Mouse (Mus musculus): ENCODE data around the gene Cacng2. TPM values are rescaled to one million over a fixed set of nuclear protein-coding genes. Genes with fewer than 3 reads are reported as not detected.
A peak's percentile ranks its signal among the peaks of the same experiment; 100 is the strongest.
"Not testable (repeated sequence)": the region's sequence is repeated elsewhere in the genome, so short reads cannot be mapped to it uniquely, and the experiment has no call there.

Cacng2 gene
- total RNA-seq, 2 experiments from 2014 or later = not detected

DNA sequence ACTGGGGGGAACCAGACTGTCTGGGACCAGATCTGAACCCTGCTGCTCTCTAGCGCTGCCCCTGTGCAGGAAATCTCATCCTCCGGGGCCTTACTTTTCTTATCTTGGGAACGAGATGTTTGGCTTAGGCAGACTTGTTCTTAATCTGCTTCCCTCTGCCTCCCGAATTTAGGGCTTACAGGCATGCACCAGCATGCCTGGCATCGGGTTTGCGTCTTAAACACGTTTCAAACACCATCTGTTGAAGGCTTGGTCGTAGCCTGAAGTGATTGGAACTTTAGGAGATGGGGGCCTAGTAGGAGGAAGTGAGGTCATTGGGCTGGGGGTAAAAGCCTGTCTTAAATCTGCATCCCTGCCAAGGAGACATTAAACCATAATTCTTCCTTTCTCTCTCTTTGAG lies 89.9 kb downstream of the Cacng2 start:
- DNase-seq = no peak
- intact Hi-C loops (cut with DNase I) = no loop called here

DNA sequence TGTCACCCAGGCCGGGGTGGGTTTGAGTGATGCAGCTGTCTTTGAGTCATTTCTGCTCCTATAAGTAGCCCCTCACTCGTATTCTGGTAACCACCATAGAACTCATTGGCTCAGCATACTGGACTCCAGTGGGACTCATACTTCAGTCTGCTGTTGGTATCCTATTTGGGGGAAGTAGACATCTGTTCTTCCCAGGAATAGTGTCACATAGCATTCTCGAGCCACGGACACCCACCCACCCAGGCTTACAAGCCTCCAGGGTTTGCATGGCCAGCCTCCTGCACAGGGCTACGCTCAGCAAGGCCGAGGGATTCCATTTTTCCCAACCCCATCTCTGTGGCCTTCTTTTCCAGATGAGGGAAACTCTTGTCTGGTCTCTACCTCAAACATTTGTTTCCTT lies 93.3 kb downstream of the Cacng2 start:
- intact Hi-C loops (cut with DNase I) = no loop called here
- DNase-seq = no peak

DNA sequence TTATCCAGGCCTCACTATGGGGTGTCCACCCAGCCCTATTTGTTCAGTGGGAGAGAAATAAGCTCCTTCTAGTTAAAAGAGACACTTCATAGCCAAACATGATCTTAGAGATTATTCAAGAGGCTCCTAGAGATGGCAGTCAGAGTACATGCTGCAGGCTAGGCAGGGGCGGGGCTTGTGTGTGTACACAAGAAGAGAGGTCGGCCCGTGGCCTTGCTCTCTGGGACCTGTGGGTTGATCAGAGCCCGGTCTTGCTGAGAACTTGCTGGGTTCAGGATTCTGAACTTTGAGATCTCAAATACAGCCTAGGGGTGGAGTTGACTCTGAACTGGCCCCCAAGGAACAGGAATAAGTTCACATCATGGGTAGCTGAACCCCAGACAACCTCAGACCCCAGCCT lies 95.6 kb downstream of the Cacng2 start:
- intact Hi-C loops (cut with DNase I) = no loop called here
- no peak for DNase-seq

DNA sequence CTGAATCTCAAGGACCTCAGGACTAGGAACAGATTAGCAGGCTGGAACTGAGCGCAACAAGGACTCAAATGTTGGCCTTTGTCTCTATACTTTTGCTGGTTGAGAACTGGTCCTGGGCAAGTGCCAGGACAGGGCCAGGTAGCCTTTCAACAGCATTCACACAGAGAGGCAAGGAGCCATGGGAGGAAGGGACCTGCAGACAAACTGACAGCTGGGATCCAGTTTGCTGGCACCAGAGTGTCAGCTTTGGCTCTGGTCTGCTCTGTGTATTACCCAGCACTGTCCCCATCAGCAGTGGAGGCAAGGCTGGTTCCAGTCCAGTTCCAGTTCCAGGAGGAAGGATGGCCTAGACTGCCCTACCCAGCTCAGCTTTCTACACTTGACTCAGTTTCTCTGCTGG lies 105.8 kb downstream of the Cacng2 start:
- DNase-seq = no peak
- intact Hi-C loops (cut with DNase I) = no loop called here

DNA sequence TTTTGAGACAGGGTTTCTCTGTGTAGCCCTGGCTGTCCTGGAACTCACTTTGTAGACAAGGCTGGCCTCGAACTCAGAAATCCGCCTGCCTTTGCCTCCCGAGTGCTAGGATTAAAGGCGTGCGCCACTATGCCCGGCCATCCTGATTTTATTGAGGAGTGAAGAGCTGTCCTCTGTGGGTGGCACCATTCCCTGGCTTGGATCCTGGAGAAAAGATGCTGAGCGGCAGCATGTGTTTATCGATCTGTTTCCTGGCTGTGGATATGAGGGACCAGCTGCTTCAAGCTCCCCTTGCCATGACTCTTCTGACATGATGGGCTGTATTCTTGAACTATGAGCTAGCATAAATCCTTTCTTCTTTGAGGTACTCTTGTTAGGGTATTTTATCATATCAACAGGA lies 111.6 kb downstream of the Cacng2 start:
- intact Hi-C loops (cut with DNase I); DNase-seq: not testable (repeated sequence)

DNA sequence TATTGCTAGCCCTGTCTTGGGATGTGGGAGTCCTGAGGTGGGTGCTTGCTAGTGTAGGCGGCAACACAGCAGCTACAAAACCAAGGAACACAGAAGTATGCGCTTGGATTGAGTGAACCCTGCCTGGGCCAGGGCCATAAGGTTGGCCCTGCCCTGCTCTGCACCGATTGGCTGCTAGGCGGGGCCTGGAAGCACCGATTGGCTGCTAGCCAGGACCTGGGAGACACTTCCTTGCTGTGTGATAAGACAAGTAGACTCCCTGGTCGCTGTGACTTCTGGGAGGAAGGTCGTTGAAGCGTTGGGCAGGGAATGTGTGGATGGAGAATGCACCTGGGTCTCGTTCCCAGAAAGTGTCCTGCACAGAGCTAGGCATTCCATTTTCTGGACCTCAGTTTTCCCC lies 115.9 kb downstream of the Cacng2 start:
- intact Hi-C loops (cut with DNase I) = no loop called here
- DNase-seq = peak in 1 of 2 experiments; percentile 3

DNA sequence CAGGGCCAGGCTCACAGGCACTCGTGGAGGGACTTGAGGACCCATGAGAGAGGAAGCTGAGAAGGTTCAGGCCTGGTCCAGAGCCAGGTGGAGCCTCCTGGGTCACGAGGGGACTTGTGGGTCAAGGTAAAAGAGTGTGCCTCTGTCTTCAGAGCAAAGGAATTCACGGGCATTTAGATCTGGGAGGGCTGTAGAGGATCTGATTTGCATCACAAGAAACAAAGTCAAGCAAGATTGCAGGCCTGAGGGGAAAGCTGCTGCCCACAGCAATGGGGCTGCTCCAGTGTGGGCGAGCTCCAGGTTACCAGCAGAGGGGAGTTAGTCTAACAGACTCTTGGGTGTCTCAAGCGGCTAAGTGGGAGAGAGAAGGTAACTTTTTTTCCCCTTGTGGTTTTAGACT lies 118.4 kb downstream of the Cacng2 start:
- DNase-seq = no peak
- intact Hi-C loops (cut with DNase I) = no loop called here

DNA sequence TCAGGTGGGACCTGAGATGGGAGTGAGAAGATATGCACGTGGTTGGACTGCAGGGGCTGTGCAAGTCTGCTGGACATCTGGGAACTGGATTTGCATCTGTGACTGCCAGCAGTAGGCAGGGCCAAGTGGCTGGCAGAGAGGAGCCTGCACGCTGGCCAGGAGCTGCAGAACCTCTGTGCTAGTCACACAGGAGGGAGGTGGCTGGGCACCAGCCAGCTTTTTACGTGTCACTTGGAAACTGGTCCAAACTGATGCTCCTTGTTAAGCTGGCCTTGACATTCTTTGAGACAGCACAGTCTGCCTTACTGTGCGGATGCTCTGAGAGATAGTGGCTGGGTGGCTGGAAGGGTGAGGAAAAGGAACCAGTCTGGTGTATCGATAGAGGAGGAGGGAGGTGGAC lies 131.3 kb downstream of the Cacng2 start:
- intact Hi-C loops (cut with DNase I) = no loop called here
- DNase-seq = no peak

DNA sequence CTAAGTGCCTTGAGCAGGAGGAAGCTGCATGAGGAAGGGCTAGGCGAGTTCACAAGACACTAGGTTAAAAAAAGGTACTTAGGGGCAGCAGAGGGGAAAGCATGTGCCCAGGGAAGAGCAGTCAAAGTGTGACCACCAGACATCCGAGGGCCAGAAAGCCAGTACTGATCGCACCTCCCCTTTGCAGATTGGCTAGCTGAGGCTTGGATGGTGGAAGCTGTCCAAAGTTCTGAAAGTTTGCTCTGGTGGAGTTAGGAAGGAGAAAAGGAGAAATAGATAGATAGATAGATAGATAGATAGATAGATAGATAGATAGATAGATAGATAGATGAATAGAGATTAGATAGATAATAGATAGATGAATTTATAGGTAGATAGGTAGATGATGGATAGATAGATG lies 136.4 kb downstream of the Cacng2 start:
- DNase-seq = no peak
- intact Hi-C loops (cut with DNase I) = no loop called here

DNA sequence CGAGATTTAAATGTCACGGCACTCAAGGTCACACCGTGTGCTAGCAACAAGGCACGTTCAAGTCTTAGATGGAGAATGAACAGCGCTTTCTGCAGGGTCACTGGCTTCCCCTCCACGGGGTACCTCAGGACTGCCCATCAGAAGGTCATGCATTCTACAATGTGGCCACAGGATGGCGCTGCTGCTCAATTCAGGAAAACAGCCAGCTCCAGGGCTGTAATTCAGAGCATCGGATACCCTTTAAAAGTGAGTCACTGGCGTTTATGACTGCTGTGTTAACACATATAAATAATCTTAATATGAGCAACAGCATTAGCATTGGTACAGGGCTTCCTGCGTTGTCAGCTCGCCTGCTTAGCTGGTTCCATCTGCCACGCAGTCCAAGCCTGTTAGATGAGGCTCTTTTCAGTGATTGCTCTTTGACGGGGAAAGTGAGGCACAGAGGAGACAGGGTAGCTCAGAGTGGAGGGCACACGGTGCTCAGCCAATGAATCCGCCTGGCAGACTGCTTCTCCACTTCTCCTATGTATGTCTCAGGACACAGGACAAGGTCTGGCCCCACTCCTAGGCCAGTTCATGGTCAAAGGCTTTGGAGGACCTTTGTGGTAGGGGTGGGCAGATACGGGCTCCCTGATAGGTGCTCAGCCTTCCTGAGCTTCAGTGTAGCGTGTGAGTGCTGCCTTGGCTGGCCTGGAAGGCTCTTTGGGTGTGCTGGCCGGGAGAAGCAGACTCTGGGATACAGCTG lies 137.5 kb downstream of the Cacng2 start:
- intact Hi-C loops (cut with DNase I) = no loop called here
- peak; percentile 12 to 67 for DNase-seq

DNA sequence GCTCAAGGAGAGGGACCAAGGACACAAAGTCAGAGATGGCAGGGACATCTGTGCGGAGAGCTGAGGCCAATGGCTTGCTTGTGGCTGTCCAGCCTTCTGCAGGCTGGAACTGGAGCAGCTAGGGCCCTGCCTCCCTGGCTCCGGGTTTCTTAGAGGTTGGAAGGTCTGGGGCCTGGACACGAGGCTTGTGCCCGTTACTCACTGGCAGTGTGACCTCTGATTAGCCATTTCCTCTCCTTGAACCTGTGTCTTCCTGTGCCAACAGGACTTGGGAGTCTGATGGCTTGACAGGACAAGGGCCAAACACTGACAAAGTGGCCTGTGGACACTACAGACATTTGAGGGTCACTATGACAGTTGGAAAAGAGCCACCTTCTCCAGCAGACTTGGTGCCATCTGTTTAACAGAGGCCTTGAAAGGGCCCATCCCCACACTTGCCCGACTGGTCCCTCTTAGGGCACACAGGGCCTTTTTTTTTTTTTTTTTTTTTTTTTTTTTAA lies 138.6 kb downstream of the Cacng2 start:
- intact Hi-C loops (cut with DNase I) = no loop called here

DNA sequence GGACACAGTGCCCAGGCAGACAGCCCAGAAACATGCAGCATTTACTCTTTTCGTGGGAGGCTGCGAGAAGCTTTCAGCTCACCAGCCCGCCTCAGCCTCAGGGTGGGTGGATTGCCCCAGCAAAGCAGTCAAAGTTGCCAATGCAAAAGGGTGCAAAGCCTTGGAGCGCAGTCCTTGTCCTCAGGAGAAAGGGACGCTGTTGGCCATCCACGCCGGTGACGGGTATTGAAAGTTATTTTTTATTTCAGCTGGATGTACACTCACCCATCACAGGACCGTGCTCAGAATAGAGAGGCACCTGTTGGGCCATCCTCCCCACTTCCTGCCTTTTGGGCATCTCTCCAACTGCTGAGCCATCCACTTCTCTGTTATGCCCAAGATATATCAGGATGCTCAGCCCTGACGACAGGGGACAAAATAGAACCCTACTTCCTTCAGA lies 140.4 kb downstream of the Cacng2 start:
- DNase-seq = no peak
- intact Hi-C loops (cut with DNase I) = no loop called here

More for the DNA sequence above, 138.6 kb downstream of the Cacng2 start:
- no peak for DNase-seq

DNA sequence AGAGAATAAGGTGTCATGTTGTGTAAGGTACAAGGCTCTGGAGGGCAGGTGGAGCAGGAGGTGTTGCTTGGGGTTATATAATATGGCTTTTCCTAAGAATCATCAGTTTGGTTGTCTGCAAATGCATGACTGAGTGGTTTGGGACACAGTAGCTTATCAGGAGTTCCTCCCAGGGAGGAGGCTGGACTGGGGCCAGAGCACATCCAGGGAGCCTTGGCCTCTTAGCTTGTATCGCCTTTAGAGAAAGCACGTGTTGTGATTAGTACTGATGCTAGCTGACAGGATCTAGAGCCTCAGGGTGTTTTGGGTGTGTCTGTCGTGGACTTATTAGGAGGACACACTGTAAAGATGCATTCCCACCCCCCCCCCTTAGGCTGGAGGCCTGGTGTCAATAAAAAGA lies 142.2 kb downstream of the Cacng2 start:
- intact Hi-C loops (cut with DNase I) = no loop called here
- no peak for DNase-seq

DNA sequence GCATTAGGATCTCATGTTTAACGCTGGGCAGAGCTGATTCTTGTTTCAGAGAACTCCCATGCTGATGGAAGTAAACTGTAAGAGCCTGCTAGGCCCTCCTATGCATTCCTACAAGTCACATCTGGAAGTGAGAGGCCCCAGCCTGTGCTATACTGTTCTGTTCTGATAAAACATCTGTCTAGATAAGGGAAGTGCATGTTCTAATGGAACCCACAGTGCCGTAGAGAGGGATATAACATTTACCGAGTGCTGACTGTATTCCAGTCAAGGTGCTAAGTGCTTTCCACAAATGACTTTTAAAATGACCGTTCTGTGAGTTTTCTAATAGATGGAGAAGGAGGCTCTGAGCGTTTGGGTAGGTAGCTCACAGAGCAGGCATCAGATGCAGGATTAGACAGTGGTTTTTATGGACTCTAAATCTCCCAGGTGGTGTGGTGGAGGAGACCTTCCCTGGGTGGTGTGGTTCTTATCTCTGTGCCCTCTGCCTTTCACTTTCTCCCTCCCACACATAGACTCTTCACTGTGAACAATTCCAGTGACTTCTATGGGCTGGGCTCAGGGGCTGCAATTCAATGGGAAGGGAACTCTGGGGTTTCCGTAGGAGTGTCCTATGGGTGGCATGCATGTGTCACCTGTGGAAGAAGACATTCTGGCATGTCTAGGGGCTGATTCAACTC lies 145.5 kb downstream of the Cacng2 start:
- DNase-seq = no peak
- intact Hi-C loops (cut with DNase I) = loop anchor here (5.0 kb wide), 1 partner anchor 198 kb away; the partner anchor contains the start of gene Ift27

DNA sequence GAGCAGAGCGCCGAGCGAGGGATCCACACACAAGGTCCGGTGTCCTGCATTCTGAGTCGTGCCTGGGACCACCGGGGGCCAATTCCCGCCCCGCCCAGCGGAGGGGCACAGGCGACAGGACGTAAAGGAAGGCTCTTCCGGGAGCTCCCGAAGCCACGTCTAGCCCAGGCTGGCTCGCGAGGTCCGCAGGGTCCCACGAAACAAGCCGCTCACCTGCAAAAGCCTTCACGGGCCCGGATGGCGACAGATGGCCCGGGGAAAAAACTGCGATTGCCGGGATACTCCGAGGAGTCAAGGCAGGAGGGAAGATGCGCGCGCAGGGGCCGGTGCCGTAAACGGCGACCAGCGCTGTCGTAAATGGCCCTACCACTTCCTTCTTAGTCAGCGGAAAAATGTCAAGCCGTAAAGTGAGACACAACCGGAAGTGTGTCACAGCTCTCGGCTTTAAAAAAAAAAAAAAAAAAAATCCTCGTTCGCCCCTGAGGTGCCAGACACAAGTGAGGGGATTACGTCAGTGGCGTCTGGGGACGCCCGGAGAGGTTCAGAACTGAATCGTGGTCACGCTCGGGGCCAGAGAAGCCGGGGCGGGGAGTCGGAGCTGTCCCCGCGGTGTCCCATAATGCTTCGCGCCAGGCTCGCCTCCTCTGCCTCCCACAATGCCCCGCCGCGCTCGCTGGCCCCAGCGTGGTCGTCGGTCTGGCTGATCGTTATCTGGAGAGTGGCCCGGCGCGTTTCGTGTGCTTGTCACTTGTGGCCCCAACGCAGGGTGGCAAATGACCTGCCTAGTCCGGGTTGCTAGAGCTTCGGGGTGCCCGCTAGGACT lies 149.1 kb downstream of the Cacng2 start, which contains the start of gene Eif3d:
Gene Eif3d (minus strand): TSS at position 344 of the 823 bp plus-strand sequence.
- intact Hi-C loops (cut with DNase I) = loop anchor here (5.0 kb wide), 1 partner anchor 202 kb away; the partner anchor contains the start of gene Ift27
- DNase-seq = peak; percentile 98 to 99

DNA sequence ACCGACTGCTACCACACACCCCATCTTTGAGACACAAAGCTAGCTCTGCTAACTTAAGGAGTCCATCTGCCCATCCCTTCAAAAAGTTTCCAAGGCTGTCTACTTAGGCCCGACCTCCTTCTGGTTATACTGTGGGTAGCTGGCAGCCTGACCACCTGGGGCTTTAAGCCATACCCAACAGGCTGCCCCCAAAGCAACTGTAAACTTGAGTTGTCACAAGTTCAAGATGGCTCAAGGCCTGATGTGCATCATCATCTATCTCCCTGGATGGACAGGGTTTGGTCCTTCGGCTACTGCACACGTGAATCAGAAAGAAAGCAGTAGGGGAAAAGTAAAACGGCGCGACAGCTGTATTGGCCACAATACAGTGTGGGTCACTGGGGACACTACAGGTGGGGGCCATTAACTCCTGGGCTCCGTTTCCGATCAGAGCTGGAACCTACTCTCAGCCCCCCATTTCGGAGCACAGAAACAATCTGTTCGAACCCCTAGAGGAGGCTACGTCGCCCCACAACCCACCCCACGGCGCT lies 149.8 kb downstream of the Cacng2 start:
- intact Hi-C loops (cut with DNase I) = loop anchor here (5.0 kb wide), 2 partner anchors 38 to 202 kb away; partner anchors contain the start of gene Ift27
- DNase-seq = no peak

DNA sequence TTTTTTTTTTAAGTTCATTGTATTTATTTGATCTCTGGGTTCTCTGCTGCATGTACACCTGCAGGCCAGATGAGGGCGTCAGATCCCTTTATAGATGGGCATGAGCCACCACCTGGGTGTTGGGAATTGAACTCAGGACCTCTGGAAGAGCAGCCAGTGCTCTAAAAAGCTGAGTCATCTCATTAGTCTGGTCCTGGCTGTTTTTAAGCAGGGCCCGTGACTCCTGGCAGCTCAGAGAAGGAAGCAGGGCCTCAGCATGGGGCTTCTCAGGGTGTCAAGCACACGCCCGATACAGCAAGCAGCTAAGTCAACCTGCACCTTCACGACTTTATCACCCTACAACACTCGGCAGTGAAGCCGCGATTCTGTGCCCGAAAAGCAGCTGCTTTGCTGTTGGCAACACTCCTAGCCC lies 154.7 kb downstream of the Cacng2 start:
- no peak for DNase-seq
- intact Hi-C loops (cut with DNase I) = loop anchor here (5.0 kb wide), 1 partner anchor 33 kb away; no protein-coding TSS in a partner anchor

DNA sequence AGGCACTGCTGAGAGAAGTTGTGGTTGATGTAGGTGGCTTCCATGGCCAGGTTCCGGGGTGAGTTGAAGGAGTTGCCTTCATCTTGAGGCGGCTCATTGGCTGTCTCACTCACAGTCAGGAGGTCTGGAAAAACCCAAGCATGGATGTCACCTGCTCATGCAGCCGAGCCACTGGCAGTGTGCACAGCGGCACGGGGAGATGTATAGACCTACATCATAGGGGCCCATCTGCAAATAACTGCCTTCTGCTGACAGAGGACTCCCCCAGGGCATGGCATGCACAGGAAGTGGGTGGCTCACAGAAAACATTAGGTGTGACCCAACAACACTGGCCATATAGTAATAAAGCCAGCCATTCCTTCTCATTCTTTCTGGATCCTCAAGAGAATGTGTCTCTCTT lies 157.4 kb downstream of the Cacng2 start:
- intact Hi-C loops (cut with DNase I) = no loop called here
- DNase-seq = no peak

DNA sequence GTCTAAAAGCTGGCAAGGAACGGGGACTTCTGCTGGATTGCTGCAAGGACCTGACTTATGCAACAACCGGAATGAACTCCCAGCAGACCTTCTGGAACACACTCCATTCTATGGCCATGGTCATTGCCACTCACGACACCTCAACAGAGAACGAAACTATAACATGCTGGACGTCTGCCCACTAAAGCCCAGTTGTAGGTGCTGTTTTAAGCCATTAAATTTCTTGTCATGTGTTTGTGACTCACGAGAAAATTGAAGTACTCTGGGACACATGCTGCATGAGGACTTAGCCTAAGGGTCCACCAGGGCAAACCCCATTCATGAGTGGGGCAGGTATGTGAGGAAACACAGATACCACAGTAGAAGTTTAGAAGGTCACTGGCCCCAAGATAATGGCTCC lies 159.1 kb downstream of the Cacng2 start:
- DNase-seq = no peak
- intact Hi-C loops (cut with DNase I) = no loop called here

DNA sequence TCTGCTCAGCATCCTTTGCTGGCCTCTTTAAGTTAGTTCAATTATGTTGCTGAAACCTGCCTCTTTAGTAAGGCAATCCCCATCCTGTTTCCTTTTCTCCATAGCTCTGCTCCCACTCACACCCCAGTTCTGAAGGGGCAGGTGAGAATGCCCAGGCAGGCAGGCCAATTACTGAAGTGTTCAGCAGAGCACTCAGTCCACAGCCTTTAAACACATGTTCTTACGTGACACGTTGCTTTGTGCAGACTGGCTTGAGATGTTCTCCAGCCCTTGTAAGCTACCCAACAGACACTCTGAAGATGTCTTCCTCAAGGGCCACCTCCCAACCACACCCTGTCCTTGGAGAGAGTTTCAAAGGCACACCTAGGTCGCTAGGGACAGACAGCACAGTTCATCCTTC lies 161.8 kb downstream of the Cacng2 start:
- no peak for DNase-seq
- intact Hi-C loops (cut with DNase I) = no loop called here

DNA sequence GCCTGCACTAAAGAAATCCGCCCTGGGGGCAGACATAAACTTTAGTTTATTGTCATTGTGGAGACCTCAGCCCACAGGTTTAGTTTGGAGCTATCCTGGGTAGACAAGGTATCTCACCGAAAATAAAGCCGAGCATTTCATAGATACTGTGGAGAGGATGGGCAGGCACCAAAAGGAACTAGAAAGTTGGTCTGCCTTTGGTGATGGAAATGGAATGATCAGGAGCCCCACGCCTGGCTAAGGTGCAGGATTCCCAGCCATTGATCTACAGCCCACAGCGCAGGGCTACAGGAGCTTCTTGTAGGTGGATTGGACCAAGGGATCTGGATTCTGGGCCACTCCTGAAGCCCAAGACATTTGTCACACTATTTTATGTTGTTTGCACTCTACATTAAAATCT lies 162.2 kb downstream of the Cacng2 start:
- intact Hi-C loops (cut with DNase I) = no loop called here
- DNase-seq = no peak

Data from heart, postnatal 10 days (tissue).